Comparison of ENCODE assay signal across 31 mouse cellular contexts in the genomic region with DNA sequence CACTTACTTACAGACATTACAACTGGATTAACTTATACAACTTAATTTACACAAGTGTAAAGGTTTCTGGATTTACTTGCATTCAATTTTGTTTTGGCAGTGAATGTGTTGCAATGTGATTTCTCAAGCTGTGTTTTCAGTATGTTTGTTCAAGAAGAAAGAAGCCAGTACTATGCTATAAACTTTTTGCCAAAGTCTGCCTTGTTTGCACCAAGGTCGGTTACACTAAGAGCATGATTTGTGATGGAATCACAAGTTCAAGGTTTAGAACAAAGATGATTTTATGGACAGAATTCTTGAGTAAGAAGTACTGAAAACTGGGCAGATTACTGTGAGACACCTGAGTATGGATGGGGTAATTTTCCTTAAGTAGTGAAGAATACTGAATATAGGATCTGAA.
"Had no signal": no experiment of that assay in that cellular context is flagged by ENCODE, and none has a peak within 500 bp of the region (broad histone marks: within the 10 kb centered on the region; RNA-seq: fewer than 3 reads in every experiment).

No protein-coding gene starts in this region.

- H3K9ac ChIP-seq: limb, embryonic 12.5 days; limb, embryonic 13.5 days; limb, embryonic 15.5 days; liver, embryonic 13.5 days; liver, embryonic 14.5 days; liver, embryonic 15.5 days; liver, postnatal 0 days; lung, embryonic 14.5 days; lung, embryonic 15.5 days; midbrain, embryonic 12.5 days; midbrain, embryonic 13.5 days; midbrain, embryonic 15.5 days; neural tube, embryonic 12.5 days had no signal

- H3K4me2 ChIP-seq: limb, embryonic 12.5 days; limb, embryonic 13.5 days; limb, embryonic 15.5 days; liver, embryonic 11.5 days; liver, embryonic 13.5 days; liver, embryonic 15.5 days; lung, embryonic 14.5 days; lung, embryonic 15.5 days; midbrain, embryonic 11.5 days; midbrain, embryonic 12.5 days; midbrain, embryonic 13.5 days; midbrain, embryonic 15.5 days; neural tube, embryonic 12.5 days had no signal

- H3K9me3 ChIP-seq: limb, embryonic 10.5 days; limb, embryonic 12.5 days; limb, embryonic 13.5 days; limb, embryonic 15.5 days; liver, embryonic 13.5 days; liver, embryonic 15.5 days; lung, embryonic 15.5 days; midbrain, embryonic 10.5 days; midbrain, embryonic 12.5 days; midbrain, embryonic 13.5 days; midbrain, embryonic 15.5 days; neural tube, embryonic 12.5 days had no signal

- H3K27me3 ChIP-seq: limb, embryonic 12.5 days; limb, embryonic 13.5 days; limb, embryonic 15.5 days; liver, embryonic 13.5 days; liver, embryonic 15.5 days; lung, embryonic 15.5 days; megakaryocyte, embryonic 14.5 days; midbrain, embryonic 12.5 days; midbrain, embryonic 13.5 days; midbrain, embryonic 15.5 days; neural tube, embryonic 12.5 days had no signal

- ATAC-seq: liver, postnatal 0 days; lung, postnatal 0 days; midbrain, embryonic 13.5 days; midbrain, embryonic 15.5 days; midbrain, embryonic 16.5 days had no signal

- H3K4me1 ChIP-seq: limb, embryonic 10.5 days; limb, embryonic 12.5 days; limb, embryonic 13.5 days; limb, embryonic 15.5 days; liver, embryonic 13.5 days; liver, embryonic 15.5 days; lung, embryonic 15.5 days; megakaryocyte, embryonic 14.5 days; midbrain, embryonic 10.5 days; midbrain, embryonic 12.5 days; midbrain, embryonic 13.5 days; midbrain, embryonic 15.5 days; neural tube, embryonic 12.5 days had no signal

- H3K27ac ChIP-seq: limb, embryonic 10.5 days; limb, embryonic 12.5 days; limb, embryonic 13.5 days; limb, embryonic 15.5 days; liver, embryonic 13.5 days; liver, embryonic 14.5 days; liver, embryonic 15.5 days; lung, embryonic 15.5 days; macrophage; midbrain, embryonic 10.5 days; midbrain, embryonic 12.5 days; midbrain, embryonic 13.5 days; midbrain, embryonic 15.5 days; neural tube, embryonic 12.5 days had no signal

- H3K36me3 ChIP-seq: limb, embryonic 10.5 days; limb, embryonic 12.5 days; limb, embryonic 13.5 days; limb, embryonic 15.5 days; liver, embryonic 13.5 days; liver, embryonic 15.5 days; lung, embryonic 15.5 days; midbrain, embryonic 10.5 days; midbrain, embryonic 12.5 days; midbrain, embryonic 13.5 days; midbrain, embryonic 15.5 days; neural tube, embryonic 12.5 days had no signal

- DNase-seq: left cerebral cortex, postnatal 4 days; liver; liver, embryonic 13.5 days; liver, postnatal 0 days; lung, adult 18-20 months; lung, adult 2 months; lung, embryonic 14.5 days; lung, postnatal 10 days; lung, postnatal 14 days; lung, postnatal 36 days; lung, postnatal 4 days; midbrain, embryonic 14.5 days had no signal

- H3K4me3 ChIP-seq: limb, embryonic 10.5 days; limb, embryonic 12.5 days; limb, embryonic 13.5 days; limb, embryonic 15.5 days; liver, embryonic 13.5 days; liver, embryonic 15.5 days; lung, embryonic 15.5 days; megakaryocyte, embryonic 14.5 days; midbrain, embryonic 10.5 days; midbrain, embryonic 12.5 days; midbrain, embryonic 13.5 days; midbrain, embryonic 15.5 days; myocyte; neural tube, embryonic 12.5 days had no signal
